Mouse (Mus musculus): ENCODE results near the gene Shroom1. TPM values are rescaled to one million over a fixed set of nuclear protein-coding genes. Genes with fewer than 3 reads are reported as not detected.

Gene Shroom1
- polyA plus RNA-seq, 2 experiments: 3.9 to 7.1 TPM

DNA sequence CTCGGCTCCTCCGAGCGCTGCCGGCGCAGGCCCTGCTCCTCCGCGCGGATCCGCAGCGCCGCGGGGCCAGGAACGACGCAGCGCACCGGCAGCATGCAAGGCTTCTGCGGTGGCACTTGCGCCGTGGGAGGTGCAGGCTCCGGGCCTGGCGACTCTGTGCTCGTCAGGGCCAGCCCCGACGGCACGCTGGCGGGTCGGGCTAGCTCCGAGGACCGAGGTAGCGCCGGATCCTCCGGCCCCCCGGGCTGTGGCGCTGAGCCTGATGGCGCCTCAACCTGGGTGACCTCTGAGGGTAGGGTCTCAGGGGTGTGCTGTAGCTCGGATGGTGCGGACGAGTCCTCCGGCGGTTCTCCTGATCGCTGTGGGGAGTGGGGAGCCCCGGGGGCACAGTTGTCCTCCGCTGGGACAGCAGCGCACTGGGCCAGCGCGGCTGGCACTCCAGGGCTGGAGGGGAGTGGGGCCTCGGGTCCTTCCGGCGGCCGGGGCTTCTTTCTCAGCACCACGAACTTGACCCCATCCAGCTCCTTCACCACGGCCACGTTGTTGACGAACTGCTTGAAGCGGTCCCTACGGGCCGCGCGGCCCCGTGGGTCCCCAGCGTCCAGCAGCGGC is 22.3 kb downstream of the Shroom1 start:
- Histone ChIP-seq H3K4me1 (ENCODE audit: control insufficient read depth, insufficient read depth, low read length) (peaks cover 13% of the 10 kb centered on the region), H3K9me3 (ENCODE audit: control insufficient read depth, low read length) (no peaks in the 10 kb centered on the region), H3K9ac (ENCODE audit: low read depth, low read length, severe bottlenecking) (peak overlapping the region; percentile 38; the same call in 1 of the 2 replicates), H3K27me3 (ENCODE audit: control insufficient read depth, insufficient read depth, low read length) (peaks cover 56% of the 10 kb centered on the region), H3K27ac (replicated peaks; ENCODE audit: low read depth, low read length) (no peak overlapping the region), H3K4me2 (replicated peaks; ENCODE audit: low read depth, low read length, severe bottlenecking) (peak overlapping the region; percentile 78), H3K36me3 (ENCODE audit: control insufficient read depth, insufficient read depth, low read length) (no peaks in the 10 kb centered on the region), H3K4me3 (replicated peaks; ENCODE audit: low read length) (peak overlapping the region; percentile 44)
- no peak for DNase-seq (ENCODE audit: low spot score)
- under 1% methylated on average over 38 of the region's 62 CpGs for WGBS
- no peak for ATAC-seq (ENCODE audit: low FRiP score, low read depth)
- TF ChIP-seq POLR2A (IDR thresholded peaks at IDR 0.05; ENCODE audit: borderline replicate concordance, extremely low read depth, insufficient read depth, insufficient read length): no peak

DNA sequence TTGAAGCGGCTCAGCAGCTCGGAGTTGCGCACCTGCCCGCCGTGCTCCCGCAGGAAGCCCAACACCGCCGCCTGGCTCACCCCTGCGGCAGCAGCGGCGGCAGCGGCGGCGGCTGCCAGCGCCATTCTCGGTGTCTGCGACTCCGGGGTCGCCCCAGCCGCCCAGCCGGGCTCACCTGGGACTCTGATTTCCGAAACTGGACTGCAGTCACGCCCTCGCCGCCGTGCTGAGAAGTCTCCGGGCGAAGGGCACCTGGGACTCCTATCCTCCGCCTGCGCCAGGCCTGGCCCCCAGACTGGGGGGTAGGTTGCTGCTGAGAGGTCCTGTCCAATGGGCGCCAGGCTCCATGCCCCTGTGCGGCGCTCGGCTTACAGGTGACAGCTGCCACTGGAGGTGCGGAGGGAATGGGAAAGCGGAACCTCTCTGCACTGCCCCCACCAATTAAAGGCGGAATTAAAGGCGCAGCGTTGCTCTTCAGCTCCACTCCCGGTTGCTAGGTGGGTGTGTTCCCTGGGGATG is 22.8 kb downstream of the Shroom1 start, which contains the start of the genes Gm9945 and Sowaha:
Gm9945 (plus strand) TSS at position 384 of the 519 bp plus-strand sequence.
Sowaha (minus strand) TSS at position 492 of the 519 bp plus-strand sequence.
- peaks cover 13% of the 10 kb centered on the region for H3K4me1 ChIP-seq (ENCODE audit: control insufficient read depth, insufficient read depth, low read length)
- DNase-seq (ENCODE audit: low spot score) (no peak), ATAC-seq (ENCODE audit: low FRiP score, low read depth) (no peak)
- peak within 1 kb of the TSS; percentile 38; the same call in 1 of the 2 replicates for H3K9ac ChIP-seq (ENCODE audit: low read depth, low read length, severe bottlenecking)
- WGBS: 2% methylated on average over 33 of the region's 40 CpGs
- no peaks in the 10 kb centered on the region for H3K9me3 ChIP-seq (ENCODE audit: control insufficient read depth, low read length)
- H3K4me3 ChIP-seq (replicated peaks; ENCODE audit: low read length): peak within 1 kb of the TSS; percentile 44
- no peak within 1 kb of the TSS for H3K27ac ChIP-seq (replicated peaks; ENCODE audit: low read depth, low read length)
- peak within 1 kb of the TSS; percentile 78 for H3K4me2 ChIP-seq (replicated peaks; ENCODE audit: low read depth, low read length, severe bottlenecking)
- peaks cover 54% of the 10 kb centered on the region for H3K27me3 ChIP-seq (ENCODE audit: control insufficient read depth, insufficient read depth, low read length)
- no peaks in the 10 kb centered on the region for H3K36me3 ChIP-seq (ENCODE audit: control insufficient read depth, insufficient read depth, low read length)
- TF ChIP-seq POLR2A (IDR thresholded peaks at IDR 0.05; ENCODE audit: borderline replicate concordance, extremely low read depth, insufficient read depth, insufficient read length): no peak

DNA sequence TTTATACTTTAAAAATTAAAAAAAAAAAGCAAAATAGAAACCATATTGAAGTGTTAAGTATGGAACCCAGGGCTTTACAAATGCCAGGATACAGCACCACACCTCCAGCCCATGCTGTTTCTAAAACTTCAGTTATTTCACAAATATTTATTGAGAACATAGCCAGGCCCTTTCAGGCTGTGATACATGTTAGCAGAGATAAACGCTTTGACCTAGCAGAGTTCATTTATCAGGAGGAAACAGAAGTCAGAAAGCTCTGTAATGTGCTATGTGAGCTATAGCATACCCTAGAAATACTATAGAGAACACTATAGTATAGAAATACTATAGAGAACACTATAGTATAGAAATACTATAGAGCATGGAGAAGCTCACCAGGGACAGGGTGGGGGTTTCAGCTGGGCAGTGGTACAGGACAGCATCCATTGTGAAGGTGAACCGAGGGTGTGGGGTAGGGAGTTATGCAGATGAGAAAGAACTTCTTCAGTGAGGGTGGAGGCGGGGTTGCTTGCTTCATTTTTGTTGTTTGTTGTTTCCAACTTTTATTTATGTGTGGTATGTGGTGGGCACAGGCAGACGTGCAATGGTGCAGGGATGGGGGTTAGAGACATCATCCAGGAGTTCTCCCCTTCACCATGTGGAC is 24.2 kb downstream of the Shroom1 start:
- TF ChIP-seq POLR2A (IDR thresholded peaks at IDR 0.05; ENCODE audit: borderline replicate concordance, extremely low read depth, insufficient read depth, insufficient read length): no peak
- H3K4me2 ChIP-seq (replicated peaks; ENCODE audit: low read depth, low read length, severe bottlenecking): no peak overlapping the region
- H3K27me3 ChIP-seq (ENCODE audit: control insufficient read depth, insufficient read depth, low read length): peaks cover 48% of the 10 kb centered on the region
- H3K4me1 ChIP-seq (ENCODE audit: control insufficient read depth, insufficient read depth, low read length): peaks cover 13% of the 10 kb centered on the region
- no peak overlapping the region for H3K4me3 ChIP-seq (replicated peaks; ENCODE audit: low read length)
- H3K9me3 ChIP-seq (ENCODE audit: control insufficient read depth, low read length): no peaks in the 10 kb centered on the region
- ATAC-seq (ENCODE audit: low FRiP score, low read depth): no peak
- WGBS: 69% methylated on average over 4 of the region's 4 CpGs
- DNase-seq (ENCODE audit: low spot score): no peak
- no peaks in the 10 kb centered on the region for H3K36me3 ChIP-seq (ENCODE audit: control insufficient read depth, insufficient read depth, low read length)
- no peak overlapping the region for H3K27ac ChIP-seq (replicated peaks; ENCODE audit: low read depth, low read length)
- no peak overlapping the region for H3K9ac ChIP-seq (ENCODE audit: low read depth, low read length, severe bottlenecking)

DNA sequence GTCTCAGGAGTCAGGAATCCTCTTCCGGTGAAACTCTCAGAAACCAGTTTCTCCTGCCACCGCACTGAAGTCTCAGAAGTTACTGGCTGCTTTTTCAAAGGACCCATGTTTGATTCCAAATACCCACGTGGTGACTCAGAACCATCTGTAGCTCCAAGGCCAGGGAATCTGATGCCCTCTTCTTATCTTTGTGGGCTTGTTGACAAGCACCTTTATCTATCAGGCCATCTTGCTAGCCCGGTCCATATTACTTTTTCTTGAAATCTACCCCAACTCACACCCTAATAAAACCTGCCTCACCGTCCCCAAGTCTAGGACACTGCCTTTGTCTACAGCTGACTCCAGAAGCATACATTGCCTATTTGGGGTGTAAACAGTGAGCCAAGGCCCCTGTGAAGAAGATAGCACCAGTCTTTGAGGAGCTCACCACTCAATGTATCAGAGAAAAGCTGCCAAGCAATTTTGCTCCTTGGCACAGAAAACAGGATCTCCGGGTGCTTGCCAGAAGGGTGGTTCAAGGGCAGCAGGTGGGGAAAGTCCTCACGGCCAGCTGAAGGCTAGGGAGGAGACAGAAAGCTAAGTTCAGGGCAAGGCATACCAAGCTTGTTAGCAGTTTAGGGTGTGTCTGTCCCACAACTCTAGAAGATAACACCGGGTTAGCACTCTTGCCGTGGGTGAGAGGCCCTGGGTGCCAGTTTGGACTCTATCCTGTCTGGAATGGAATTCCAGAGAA is 26.3 kb downstream of the Shroom1 start:
- WGBS: 74% methylated on average over 9 of the region's 9 CpGs
- Histone ChIP-seq H3K36me3 (ENCODE audit: control insufficient read depth, insufficient read depth, low read length) (no peaks in the 10 kb centered on the region), H3K4me1 (ENCODE audit: control insufficient read depth, insufficient read depth, low read length) (peaks cover 19% of the 10 kb centered on the region), H3K9me3 (ENCODE audit: control insufficient read depth, low read length) (no peaks in the 10 kb centered on the region), H3K4me2 (replicated peaks; ENCODE audit: low read depth, low read length, severe bottlenecking) (no peak overlapping the region), H3K9ac (ENCODE audit: low read depth, low read length, severe bottlenecking) (no peak overlapping the region), H3K4me3 (replicated peaks; ENCODE audit: low read length) (no peak overlapping the region), H3K27me3 (ENCODE audit: control insufficient read depth, insufficient read depth, low read length) (peaks cover 39% of the 10 kb centered on the region), H3K27ac (replicated peaks; ENCODE audit: low read depth, low read length) (no peak overlapping the region)
- DNase-seq (ENCODE audit: low spot score) (no peak), ATAC-seq (ENCODE audit: low FRiP score, low read depth) (no peak)
- no peak for TF ChIP-seq POLR2A (IDR thresholded peaks at IDR 0.05; ENCODE audit: borderline replicate concordance, extremely low read depth, insufficient read depth, insufficient read length)

DNA sequence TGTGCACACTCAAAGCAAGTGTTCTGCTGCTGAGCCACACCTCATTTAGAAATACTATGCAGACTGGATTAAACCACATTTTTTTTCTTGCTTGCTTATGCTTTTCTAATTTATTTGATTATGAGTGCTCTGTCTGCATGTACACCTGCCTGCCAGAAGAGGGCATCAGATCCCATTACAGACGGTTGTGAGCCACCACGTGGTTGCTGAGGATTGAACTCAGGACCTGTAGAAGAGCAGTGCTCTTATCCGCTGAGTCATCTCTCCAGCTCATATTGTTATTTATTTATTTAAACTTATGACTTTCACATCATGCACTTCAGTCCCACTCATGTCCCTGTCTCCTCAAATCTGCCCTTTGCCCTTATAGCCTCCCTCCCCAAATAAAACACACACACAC is 28.7 kb downstream of the Shroom1 start:
- Histone ChIP-seq H3K4me2 (replicated peaks; ENCODE audit: low read depth, low read length, severe bottlenecking) (no peak overlapping the region), H3K4me1 (ENCODE audit: control insufficient read depth, insufficient read depth, low read length) (0 out of 2 replicates have a peak, but pooled peaks cover 6% of the 10 kb centered on the region), H3K27ac (replicated peaks; ENCODE audit: low read depth, low read length) (no peak overlapping the region), H3K27me3 (ENCODE audit: control insufficient read depth, insufficient read depth, low read length) (peaks cover 15% of the 10 kb centered on the region), H3K36me3 (ENCODE audit: control insufficient read depth, insufficient read depth, low read length) (no peaks in the 10 kb centered on the region), H3K4me3 (replicated peaks; ENCODE audit: low read length) (no peak overlapping the region), H3K9ac (ENCODE audit: low read depth, low read length, severe bottlenecking) (no peak overlapping the region), H3K9me3 (ENCODE audit: control insufficient read depth, low read length) (no peaks in the 10 kb centered on the region)
- DNase-seq (ENCODE audit: low spot score) (no peak), ATAC-seq (ENCODE audit: low FRiP score, low read depth) (no peak)
- TF ChIP-seq POLR2A (IDR thresholded peaks at IDR 0.05; ENCODE audit: borderline replicate concordance, extremely low read depth, insufficient read depth, insufficient read length): no peak
- WGBS: 44% methylated on average over 3 of the region's 3 CpGs

Measured in limb, embryonic 14.5 days (tissue).